Mouse (Mus musculus) Patski (cell line): ENCODE results near the gene Cacna1d. TPM values are rescaled to one million over a fixed set of nuclear protein-coding genes. Genes with fewer than 3 reads are reported as not detected.

ENCODE experiments used
- ATAC-seq: fragments of 100-300 bp; one replicate; pipeline ENCODE4 v1.8.0; 2021
- CTCF ChIA-PET: fragments of 350-600 bp; sonication (Branson Sonifier 250); formaldehyde crosslinking; loops from one replicate; lab custom pipeline; 2022; ENCODE audit warnings: inconsistent platforms; lab: Charles Lee
- POLR2A ChIA-PET: fragments of 350-600 bp; sonication (Branson Sonifier 250); formaldehyde crosslinking; loops from one replicate; lab custom pipeline; 2022; ENCODE audit warnings: antibody characterized with exemption, inconsistent platforms; lab: Charles Lee
- DNase-seq: peaks from one replicate; pipeline ENCODE4 v3.0.0-alpha.2; 2011; ENCODE audit warnings: low read depth, low spot score
- H3K27me3 ChIP-seq: fragments of 371-371 bp; one replicate; pipeline ENCODE4 v1.5.1; 2021
- CTCF ChIP-seq: fragments of 100-300 bp; IDR thresholded peaks from one replicate; pipeline ENCODE4 v1.5.1; 2021
- in situ Hi-C: fragments of 300-500 bp; cut with MboI; formaldehyde crosslinking; loops from 3 replicates; pipeline ENCODE4 v1.11.1; 2018; ENCODE audit warnings: low pct_unique_long_range_greater_than_20kb, mixed read lengths
- polyA plus RNA-seq: library from polyadenylated mRNA; unstranded; gene quantifications from one replicate; pipeline ENCODE4 v1.2.3, GENCODE M21; 2021

Gene Cacna1d
- polyA plus RNA-seq, 1 experiment from 2014 or later: 0.05 TPM

GRCm38 (mm10) chr14:30340140-30340539 is 151.1 kb downstream of the Cacna1d start:
- no peak for ATAC-seq
- no peak for DNase-seq
- POLR2A ChIA-PET: no interaction called here
- in situ Hi-C loops: no loop called here
- no peak for TF ChIP-seq CTCF
- peaks cover 47% of the 10 kb centered on the region for H3K27me3 ChIP-seq
- CTCF ChIA-PET: no interaction called here

GRCm38 (mm10) chr14:30331856-30332255 is 159.4 kb downstream of the Cacna1d start:
- in situ Hi-C loops: no loop called here
- no peak for ATAC-seq
- ChIA-PET CTCF (interaction anchor here (1.1 kb wide), 1 partner anchor 12 kb away, joined by 3 read pairs; no protein-coding TSS in a partner anchor), POLR2A (interaction anchor here (0.6 kb wide), 1 partner anchor 95 kb away, joined by 5 read pairs; no protein-coding TSS in a partner anchor)
- DNase-seq: no peak
- no peak for TF ChIP-seq CTCF
- peaks cover 29% of the 10 kb centered on the region for H3K27me3 ChIP-seq

- in situ Hi-C loops: no loop called here
- no peak for TF ChIP-seq CTCF
- ATAC-seq (no peak), DNase-seq (no peak)
- POLR2A ChIA-PET: no interaction called here
- H3K27me3 ChIP-seq: peaks cover 24% of the 10 kb centered on the region
- CTCF ChIA-PET: no interaction called here
Observed at GRCm38 (mm10) chr14:30330416-30331181, 160.7 kb downstream of the Cacna1d start.

GRCm38 (mm10) chr14:30329109-30329508 is 162.1 kb downstream of the Cacna1d start:
- no peak for TF ChIP-seq CTCF
- ChIA-PET POLR2A (no interaction called here), CTCF (no interaction called here)
- peaks cover 17% of the 10 kb centered on the region for H3K27me3 ChIP-seq
- no peak for ATAC-seq
- in situ Hi-C loops: no loop called here
- DNase-seq: no peak

GRCm38 (mm10) chr14:30327452-30327851 is 163.8 kb downstream of the Cacna1d start:
- POLR2A ChIA-PET: interaction anchor here (0.7 kb wide), 1 partner anchor 175 kb away, joined by 4 read pairs; no protein-coding TSS in a partner anchor
- ATAC-seq: no peak
- no peak for TF ChIP-seq CTCF
- CTCF ChIA-PET: no interaction called here
- peaks cover 15% of the 10 kb centered on the region for H3K27me3 ChIP-seq
- in situ Hi-C loops: no loop called here
- no peak for DNase-seq

- no peak for TF ChIP-seq CTCF
- ChIA-PET CTCF (no interaction called here), POLR2A (interaction anchor here (0.7 kb wide), 1 partner anchor 174 kb away, joined by 4 read pairs; no protein-coding TSS in a partner anchor)
- DNase-seq: no peak
- ATAC-seq: no peak
- peaks cover 11% of the 10 kb centered on the region for H3K27me3 ChIP-seq
- in situ Hi-C loops: no loop called here
Observed at GRCm38 (mm10) chr14:30327051-30327450, 164.2 kb downstream of the Cacna1d start.

GRCm38 (mm10) chr14:30326226-30326625 is 165.0 kb downstream of the Cacna1d start:
- no peak for ATAC-seq
- DNase-seq: no peak
- CTCF ChIA-PET: no interaction called here
- no peak for TF ChIP-seq CTCF
- in situ Hi-C loops: no loop called here
- POLR2A ChIA-PET: no interaction called here
- H3K27me3 ChIP-seq: peaks cover 9% of the 10 kb centered on the region

- ATAC-seq: no peak
- DNase-seq: no peak
- ChIA-PET CTCF (no interaction called here), POLR2A (no interaction called here)
- peaks cover 9% of the 10 kb centered on the region for H3K27me3 ChIP-seq
- no peak for TF ChIP-seq CTCF
- in situ Hi-C loops: no loop called here
Observed at GRCm38 (mm10) chr14:30324994-30325393, 166.3 kb downstream of the Cacna1d start.

GRCm38 (mm10) chr14:30318715-30319437 is 172.4 kb downstream of the Cacna1d start:
- ChIA-PET POLR2A (no interaction called here), CTCF (no interaction called here)
- no peak for TF ChIP-seq CTCF
- peaks cover 18% of the 10 kb centered on the region for H3K27me3 ChIP-seq
- DNase-seq: no peak
- in situ Hi-C loops: no loop called here
- ATAC-seq: no peak

- ATAC-seq (no peak), DNase-seq (no peak)
- CTCF ChIA-PET: no interaction called here
- no peak for TF ChIP-seq CTCF
- POLR2A ChIA-PET: no interaction called here
- in situ Hi-C loops: no loop called here
- peaks cover 18% of the 10 kb centered on the region for H3K27me3 ChIP-seq
Observed at GRCm38 (mm10) chr14:30318293-30318692, 173.0 kb downstream of the Cacna1d start.

- ATAC-seq (no peak), DNase-seq (no peak)
- H3K27me3 ChIP-seq: peaks cover 18% of the 10 kb centered on the region
- CTCF ChIA-PET: interaction anchor here (0.9 kb wide), 1 partner anchor 34 kb away, joined by 3 read pairs; no protein-coding TSS in a partner anchor
- POLR2A ChIA-PET: interaction anchor here (0.6 kb wide), 1 partner anchor 337 kb away, joined by 4 read pairs; the partner anchor contains the start of gene Rft1
- TF ChIP-seq CTCF: no peak
- in situ Hi-C loops: no loop called here
Observed at GRCm38 (mm10) chr14:30317616-30318015, 173.6 kb downstream of the Cacna1d start.
